Mouse (Mus musculus) retina, embryonic 14.5 days (tissue): ENCODE measurements around the gene Acacb.
A peak's percentile ranks its signal among the peaks of the same experiment; 100 is the strongest.

ENCODE experiments used
- DNase-seq: peaks from one replicate; pipeline ENCODE4 v3.0.0-alpha.2; 2015; ENCODE audit warnings: low spot score

Gene Acacb

GRCm38 (mm10) chr5:114146028-114146888, at the start of gene Acacb:
Acacb (plus strand) TSS chr5:114146535.
- DNase-seq: peak; percentile 13

GRCm38 (mm10) chr5:114099709-114100389, 46.5 kb upstream of the Acacb start:
- DNase-seq: peak; percentile 97

DNA sequence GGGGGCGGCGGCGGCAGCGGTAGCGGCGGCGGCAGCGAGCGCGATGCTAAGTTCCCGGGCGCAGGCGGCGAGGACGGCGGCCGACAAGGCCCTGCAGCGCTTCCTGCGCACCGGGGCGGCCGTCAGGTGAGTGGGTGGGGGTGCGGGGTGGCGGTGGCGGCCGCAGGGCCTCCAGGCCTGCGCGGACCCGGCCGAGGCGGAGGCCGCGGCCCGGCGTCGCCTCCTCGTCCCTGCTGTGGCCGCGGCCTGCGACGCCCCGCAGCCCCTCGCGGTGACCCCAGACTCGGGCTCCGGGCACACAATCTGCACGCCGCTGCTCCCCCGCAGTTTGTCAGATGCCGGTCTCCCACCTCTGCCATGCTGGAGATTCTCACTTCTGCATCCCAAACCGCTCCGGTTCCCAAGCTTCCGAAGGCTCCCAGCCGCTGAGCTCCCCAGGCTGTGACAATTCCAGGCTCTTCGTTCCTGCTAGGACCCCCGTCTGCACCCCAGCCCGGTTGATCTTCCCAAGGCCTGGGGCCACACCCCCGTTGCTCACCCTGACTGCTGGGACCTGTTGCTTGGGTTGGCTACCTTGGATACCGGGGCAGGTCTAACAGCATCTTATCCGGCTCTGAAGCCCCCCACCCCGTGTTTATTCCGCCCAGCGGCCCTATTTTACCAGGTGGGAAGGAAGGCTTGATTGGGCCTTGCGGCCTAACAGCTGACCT, 45.8 kb upstream of the Acacb start:
- no peak for DNase-seq

GRCm38 (mm10) chr5:114101873-114102272, 44.5 kb upstream of the Acacb start:
- no peak for DNase-seq

- no peak for DNase-seq
These were observed 43.5 kb upstream of the Acacb start for GRCm38 (mm10) chr5:114102807-114103206.

DNA sequence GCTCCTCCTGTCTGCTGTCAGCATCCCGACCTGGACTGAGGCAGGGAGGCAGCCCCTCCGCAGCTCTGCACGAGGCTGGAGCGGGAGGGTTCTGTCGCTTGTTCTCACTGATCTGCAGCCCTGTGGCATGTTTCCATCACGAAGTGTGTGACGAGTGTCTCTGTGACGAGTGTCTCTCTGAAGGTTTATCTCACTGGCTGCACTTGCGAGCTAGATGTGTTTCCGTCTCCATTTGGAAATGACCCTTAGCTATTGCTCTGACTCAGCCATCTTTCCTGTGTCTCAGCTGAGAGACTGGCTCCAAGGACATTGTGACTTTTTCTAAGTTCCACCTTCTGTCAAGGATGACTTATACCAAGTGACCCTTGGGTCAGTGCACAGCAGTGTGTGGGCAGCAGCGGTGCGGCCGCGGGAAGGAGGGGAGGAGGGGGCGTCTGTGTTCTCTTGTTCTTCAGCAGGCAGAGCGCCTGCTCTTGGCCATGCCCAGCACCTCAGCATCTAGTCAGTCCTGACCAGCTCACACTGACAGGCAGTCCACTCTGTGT, 39.9 kb upstream of the Acacb start:
- no peak for DNase-seq

- DNase-seq: no peak
These were observed 33.0 kb upstream of the Acacb start for GRCm38 (mm10) chr5:114113334-114113733.

GRCm38 (mm10) chr5:114115030-114115429, 31.3 kb upstream of the Acacb start:
- no peak for DNase-seq

DNA sequence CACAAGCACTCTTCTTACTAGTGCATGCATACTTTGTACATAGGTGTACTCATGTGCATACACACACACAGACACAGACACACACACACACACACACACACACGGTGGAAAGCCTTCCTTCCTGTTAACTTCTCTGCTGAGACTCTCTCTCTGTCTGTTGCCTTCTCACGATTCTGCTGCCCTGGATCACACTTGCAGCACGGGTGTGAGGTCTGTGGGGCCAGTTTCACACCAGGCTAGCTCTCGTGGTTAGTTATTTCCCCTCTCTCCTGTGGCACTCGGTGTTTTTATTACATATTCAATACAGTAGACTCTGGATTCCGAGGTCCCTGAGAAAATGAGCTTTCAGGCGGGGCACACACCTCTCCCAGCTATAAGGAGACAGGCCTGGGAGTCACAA, 29.7 kb upstream of the Acacb start:
- no peak for DNase-seq

DNA sequence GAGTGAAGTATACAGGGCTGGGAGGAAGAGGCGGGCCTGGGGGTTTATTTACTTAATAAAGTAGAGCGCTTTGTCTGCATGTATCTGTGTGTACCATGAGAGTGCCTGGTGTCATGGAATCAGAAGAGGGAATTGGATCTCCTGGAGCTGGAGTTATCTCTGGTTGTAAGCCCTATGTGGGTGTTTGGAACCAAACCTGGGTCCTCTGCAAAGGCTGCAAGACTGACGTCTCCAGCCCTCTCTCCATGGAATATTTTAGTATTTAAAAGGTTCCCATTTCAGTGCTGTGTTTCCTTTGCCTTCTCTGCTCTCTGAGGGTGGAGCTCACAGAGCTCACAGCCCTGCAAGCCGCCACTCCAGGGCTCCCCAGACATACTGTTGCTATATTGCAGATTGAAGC, 26.5 kb upstream of the Acacb start:
- no peak for DNase-seq

DNA sequence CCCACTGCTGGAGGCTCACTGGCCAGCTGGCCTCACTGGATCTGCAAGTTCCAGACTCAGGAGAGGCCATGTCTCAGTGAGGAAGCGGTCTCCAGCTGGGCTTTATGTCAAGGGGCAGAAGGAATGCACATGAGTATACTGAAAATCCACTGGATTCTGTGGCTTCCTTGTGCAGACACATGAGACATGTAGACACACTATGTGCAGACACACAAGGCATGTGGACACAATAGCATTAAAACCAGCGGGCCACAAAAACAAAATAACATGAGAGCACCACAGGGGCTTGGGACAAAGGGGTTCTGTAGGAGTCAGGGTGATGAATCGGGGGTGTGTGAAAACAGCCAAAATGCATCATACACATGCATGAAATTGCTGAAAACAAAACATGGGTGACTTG, 20.3 kb upstream of the Acacb start:
- no peak for DNase-seq

DNA sequence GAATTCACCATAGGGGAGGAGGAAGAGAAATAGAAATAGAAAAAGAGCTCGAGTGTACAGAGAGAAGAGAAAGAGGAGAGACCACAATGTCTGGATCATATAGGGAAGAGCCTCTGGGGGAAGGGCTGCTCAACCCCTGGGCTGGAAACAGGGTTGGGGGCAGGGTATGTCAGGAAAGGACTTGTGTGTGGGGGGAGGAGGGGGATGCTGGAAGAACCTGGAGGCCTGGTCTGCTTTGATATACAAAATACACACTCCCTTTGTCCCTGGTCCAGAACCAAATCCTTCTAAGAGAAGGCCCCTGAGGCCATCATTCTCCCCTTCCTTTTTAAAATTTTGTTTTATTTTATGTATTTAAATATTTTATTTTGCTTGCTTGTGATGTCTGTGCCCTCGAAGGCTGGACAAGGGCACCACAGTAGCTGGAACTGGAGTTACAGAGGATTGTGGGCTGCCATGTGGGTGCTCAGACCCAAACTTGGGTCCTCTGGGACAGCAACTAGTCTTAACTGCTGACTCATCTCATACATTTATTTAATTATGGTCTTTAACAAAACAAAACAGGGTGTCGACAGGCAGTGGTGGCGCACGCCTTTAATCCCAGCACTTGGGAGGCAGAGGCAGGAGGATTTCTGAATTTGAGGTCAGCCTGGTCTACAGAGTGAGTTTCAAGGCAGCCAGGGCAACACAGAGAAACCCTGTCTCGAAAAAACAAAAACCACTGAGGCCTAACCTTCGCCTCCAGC, 19.7 kb upstream of the Acacb start:
- no peak for DNase-seq

DNA sequence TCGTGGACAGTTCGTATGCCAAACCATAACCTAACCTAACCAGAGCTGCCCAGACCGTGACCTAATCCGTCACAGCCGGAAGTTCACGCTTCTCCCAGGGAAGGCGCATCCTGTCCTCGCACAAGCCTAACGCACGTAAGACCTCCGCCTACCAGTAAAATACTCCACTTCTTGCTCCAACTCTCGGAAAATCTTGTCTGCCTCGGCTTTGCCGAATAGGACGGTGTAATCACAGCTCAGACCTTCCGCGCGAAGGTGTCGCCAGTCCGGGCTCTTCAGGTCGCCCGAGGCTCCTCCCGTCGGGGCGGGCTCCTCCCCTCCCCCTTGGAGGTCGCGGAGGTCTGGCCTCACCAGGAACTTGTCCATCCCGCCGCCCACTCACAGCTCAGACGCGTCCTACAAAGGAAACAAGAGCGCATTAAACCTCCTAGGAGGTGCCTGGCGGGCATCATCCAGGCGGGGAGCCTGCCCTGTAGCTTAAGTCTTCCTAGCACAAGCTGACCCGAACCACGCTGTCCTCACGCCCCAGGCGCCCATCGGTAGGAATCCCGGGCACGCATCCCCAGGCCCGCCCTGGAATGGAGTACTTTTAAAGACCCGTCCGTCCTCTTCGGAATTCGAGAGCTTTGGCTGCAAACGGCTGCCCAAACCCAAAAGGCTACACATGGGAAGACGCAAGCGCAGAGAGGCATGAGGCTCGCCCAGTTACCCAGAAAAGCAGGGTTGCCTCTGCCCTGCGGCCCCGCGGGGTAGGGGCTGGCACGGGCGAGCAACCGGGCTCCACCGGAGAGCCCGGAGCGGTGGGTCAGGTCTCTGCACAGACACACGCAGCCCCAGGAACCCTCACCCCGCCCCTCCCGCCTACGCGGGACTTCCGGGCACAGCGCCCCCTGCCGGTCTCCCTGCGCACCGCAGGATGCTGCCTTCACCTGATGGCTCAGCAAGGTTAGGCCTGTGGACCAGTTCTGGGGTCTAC, 18.7 kb upstream of the Acacb start, which contains the start of gene Alkbh2:
Alkbh2 (minus strand) TSS at position 845 of the 976 bp plus-strand sequence.
- DNase-seq: peak; percentile 89

DNA sequence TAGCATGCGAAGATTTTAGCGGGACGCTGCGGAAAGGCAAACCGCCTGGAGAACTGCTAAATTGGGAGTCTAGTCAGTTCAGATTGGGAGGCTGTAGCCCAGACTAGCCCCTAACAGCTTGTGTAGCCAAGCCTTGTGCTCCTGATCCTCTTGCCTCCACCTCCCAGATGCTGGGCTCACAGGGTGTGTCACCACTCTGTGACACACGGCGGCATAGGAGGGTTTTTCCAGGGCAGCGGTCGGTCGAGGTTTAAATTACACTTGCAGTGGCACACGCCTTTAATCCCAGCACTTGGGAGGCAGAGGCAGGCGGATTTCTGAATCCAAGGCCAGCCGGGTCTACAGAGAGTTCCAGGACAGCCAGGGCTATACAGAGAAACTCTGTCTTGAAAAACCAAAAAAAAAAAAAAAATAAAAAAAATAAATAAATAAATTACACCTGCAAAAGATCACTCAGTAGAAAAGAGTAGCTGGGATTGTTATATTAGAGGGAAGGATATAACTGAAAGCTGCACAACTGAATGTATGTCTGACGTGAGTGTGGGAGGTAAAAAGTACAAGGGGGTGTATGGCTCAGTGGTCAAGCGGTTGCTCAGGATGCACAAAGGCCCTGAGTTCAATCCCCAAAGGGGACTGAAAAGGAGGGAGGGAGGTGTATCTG, 16.7 kb upstream of the Acacb start:
- no peak for DNase-seq

GRCm38 (mm10) chr5:114130211-114130605, 16.1 kb upstream of the Acacb start, which contains the start of gene Ung:
Ung (plus strand) TSS chr5:114130386.
- peak; percentile 79 for DNase-seq

DNA sequence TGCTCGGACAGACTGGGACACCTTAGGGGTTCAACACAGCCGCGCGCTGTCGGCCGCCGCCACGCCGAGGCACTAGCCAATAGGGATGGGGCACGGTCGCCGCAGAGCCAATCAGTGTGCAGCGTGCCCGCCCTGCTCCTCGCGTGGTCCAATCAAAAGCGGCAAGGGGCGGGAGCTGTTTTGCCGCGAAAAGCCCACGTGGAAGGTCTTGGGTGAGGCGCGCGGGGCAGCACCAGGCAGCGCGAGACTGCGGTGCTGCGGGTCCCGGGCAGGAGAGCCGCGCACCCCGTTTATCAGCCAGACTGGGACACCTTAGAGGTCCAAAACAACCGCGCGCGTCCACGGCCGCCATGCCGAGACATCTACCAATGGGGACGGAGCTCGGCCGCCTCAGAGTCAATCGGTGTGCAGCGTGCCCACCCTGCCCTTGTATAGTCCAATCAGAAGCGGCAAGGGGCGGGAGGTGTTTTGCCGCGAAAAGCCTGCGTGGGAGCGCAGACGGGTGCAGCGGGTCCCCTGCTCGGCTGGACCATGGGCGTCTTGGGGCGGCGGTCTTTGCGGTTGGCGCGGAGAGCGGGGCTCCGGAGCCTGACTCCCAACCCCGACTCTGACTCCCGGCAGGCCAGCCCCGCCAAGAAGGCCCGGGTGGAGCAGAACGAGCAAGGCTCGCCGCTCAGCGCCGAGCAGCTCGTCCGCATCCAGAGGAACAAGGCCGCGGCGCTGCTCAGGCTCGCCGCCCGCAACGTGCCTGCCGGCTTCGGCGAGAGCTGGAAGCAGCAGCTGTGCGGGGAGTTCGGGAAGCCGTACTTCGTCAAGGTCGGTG, 15.4 kb upstream of the Acacb start:
- peak; percentile 94 for DNase-seq

- DNase-seq: no peak
These were observed 14.9 kb upstream of the Acacb start for GRCm38 (mm10) chr5:114131521-114131840.

DNA sequence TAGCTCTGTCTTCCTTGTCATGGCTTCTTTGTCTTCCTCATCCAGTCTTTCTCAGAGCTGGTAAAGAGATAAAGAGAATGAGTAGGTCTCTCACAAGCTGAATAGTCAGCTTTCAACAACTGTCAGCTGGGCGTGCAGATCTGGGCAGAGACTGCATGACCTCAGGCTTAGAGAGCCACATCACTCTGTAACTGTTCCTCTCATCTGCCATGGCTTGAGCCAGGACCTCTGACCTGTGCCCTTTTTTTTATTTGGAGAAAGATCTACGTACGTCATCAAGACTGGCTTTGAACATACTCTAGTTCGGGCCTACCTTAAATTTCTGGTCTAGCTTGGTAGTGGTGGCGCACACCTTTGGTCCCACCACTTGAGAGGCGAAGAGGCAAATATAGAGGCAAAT, 13.5 kb upstream of the Acacb start:
- no peak for DNase-seq

- DNase-seq: peak; percentile 38
These were observed 12.2 kb upstream of the Acacb start for GRCm38 (mm10) chr5:114134091-114134534.
